Mouse (Mus musculus) spleen, adult 2 months (tissue): ENCODE data around the gene Tmem14c.

ENCODE experiments used
- CTCF ChIP-seq: fragments of 200-500 bp; IDR thresholded peaks from 2 replicates; pipeline ENCODE4 v1.5.1; 2011; ENCODE audit warnings: mild to moderate bottlenecking, inconsistent platforms; ENCODE audit not compliant: insufficient read depth, insufficient read length, insufficient replicate concordance; ENCODE audit errors: extremely low read depth
- POLR2A ChIP-seq: fragments of 200-500 bp; IDR thresholded peaks from 2 replicates; pipeline ENCODE4 v1.6.1; 2011; ENCODE audit warnings: low read depth, low read length, inconsistent platforms

DNA sequence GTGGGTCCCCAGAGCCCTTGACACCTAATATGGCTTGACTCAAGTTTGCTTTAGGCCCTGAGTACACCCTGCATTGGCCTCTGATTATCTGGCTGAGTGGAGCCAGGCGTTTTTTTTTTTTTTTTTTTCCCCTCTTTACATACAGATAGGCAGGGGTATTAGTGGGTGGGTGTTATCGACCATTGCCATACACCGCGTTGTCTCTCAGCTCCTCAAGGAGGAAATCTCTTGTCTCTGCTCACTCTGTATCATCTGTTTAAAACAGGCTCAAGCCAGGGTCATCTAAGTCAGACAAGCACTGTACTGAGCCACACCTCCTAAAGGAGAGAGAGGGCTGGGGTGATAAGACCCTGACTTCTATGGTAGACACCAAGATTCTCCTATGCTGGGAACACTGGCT, 1.7 kb downstream of the Tmem14c start:
- TF ChIP-seq POLR2A, result no peak
- TF ChIP-seq CTCF, result no peak
